Mouse (Mus musculus) urinary bladder, postnatal 25 days (tissue): Measurements from ENCODE around the gene Ifna13.

ENCODE experiments used
- DNase-seq: peaks from one replicate; pipeline ENCODE4 v3.0.0; 2022; ENCODE audit warnings: low spot score

The Ifna13 gene

DNA sequence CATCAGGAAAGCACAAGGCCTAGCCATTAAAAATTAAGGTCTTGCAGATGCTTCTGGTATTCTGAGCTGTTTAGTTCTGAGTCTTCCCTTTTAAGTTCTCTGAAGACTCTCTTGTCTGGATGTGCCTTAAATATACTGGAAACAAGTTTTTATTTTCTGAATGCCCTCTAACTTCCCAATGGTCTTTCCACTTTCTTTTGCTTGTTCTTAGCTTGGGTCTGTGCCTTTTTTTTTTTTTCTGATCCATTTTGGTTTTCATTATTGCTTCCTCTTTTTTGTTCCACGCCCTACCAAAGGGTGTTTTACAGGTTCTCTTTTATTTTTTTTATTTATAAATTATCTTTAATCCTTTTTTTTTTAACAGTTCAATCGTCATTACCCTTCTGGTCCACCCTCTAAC is at the start of gene Ifna13:
TSS of gene Ifna13 (minus strand) at position 101 of the 400 bp plus-strand sequence.
- DNase-seq = no peak

DNA sequence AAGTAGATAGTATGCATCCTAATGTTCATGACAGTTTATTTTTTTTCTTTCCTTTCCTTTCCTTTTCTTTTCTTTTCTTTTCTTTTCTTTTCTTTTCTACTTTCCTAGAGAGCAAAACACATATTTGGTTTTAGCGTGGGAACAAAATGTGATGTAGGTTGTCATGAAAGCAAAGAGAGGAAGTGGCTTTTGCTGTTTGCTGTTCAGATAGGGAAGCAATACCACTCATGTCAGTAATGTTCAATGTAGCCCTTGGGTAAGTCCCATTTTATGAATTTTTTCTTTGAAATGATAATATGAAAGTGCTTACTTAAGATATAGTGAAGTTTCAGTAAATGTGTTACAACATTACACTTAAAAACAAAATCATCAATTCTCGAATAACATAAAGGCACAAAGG is 49.1 kb upstream of the Ifna13 start:
- DNase-seq = no peak

DNA sequence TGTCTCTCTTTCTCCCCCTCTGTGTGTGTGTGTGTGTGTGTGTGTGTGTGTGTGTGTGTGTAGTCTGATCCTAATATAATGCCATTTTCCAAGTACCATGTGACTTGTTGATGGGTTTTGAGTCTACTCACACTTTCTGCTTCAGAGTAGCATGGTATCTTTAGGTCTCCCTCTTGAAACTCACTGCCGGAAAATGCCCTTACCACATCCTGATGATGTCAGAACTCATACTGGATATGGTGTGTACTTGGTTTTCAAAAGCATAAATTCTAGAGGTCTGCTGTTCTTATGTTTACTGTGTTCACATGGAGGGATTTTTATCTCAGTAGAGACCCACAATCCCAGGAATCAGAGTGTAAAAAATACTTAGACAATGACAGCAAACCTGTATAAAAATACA is 48.3 kb upstream of the Ifna13 start:
- DNase-seq = no peak

DNA sequence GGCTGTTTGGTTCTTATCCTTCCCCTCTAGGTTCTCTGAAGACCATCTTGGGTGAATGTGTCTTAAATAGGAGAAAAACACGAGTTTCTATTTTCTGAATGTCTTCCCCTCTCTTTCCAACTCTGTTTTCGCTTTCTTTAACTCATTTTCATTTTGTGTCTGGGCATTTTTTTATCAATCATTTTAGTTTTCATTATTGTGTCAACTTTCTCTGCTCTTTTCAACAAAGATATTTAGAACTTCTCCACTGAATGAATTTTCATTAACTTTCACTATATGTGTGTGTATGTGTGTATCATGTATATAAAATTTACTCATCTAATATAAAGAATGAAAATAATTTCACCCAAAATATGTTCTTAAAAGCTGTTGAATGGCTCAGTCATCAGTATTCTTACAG is 47.0 kb upstream of the Ifna13 start, which contains the start of gene Ifnab:
TSS of gene Ifnab (minus strand) at position 101 of the 400 bp plus-strand sequence.
- DNase-seq = no peak

DNA sequence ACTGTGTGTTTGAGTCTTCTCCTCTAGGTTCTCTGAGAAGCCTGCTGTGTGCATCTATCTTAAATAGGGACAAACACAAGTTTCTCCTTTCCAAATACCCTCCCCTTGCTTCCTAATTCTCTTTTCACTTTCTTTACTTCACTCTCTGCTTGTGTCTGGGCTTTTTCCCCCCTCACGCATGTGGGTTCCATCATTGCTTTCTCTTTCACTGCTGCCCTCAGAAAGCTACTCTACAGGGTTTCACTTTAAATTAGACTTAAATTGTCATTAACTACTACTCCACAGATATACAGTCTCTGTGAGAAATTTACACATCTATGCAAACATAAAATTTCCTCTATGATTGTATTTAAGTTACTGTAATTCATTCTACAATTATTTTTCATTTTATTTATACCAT is 39.6 kb upstream of the Ifna13 start, which contains the start of gene Ifna2:
TSS of gene Ifna2 (minus strand) at position 101 of the 400 bp plus-strand sequence.
- no peak for DNase-seq

DNA sequence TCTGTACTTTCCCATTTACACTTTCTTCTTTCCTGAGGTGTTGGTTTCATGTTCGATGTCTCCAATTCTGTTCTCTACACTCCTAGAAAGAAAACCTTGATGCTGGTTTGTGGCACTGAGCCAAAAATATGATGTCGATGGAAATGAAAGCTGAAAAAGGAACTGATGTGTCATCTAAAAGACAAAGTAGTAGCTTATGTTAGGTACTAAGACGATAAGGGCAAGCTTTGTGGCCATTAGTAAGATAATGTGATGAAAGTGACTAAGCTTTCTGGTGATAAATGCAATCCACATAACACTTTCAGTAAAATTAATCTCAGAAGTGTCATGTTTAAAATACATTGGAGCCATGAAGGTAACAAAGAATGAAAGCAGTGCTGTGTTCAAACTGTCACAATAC is 37.1 kb upstream of the Ifna13 start:
- DNase-seq = no peak

DNA sequence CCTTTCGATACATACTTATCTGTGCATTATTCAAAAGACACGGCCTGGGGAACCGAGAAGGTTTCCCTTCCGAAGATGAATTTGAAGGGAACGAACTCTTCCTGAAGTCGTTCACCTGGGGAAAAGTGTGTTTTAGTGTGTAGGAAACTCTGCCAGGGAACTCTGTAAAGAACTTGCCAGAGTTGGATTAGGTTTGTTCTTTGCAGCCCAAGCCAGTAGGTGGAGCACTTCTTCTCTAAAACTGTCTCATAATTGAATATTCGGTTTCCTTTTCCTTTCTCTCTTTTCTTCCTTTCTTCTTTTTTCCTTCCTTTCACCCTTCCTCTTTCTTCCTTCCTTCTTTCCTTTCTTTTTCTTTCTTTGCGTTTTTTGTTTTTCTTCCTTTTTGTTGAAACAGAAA is 36.1 kb upstream of the Ifna13 start:
- no peak for DNase-seq

DNA sequence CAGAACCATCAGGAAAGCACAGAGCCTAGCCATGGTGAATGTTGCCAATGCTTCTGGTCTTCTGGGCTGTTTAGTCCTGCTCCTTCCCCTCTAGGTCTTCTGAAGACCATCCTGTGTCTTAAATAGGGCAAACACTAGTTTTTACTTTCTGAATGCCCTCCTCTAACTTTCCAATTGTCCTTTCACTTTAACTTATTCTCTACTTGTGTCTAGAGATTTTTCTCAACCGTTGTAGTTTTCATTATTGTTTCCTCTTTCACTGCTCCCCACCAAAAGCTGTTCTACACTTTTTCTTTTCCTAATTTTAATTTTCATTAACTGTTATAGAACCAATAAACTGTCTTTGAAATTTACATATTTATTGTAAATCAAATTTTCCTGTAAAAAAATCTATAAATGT is 32.6 kb upstream of the Ifna13 start, which contains the start of gene Ifna16:
TSS of gene Ifna16 (minus strand) at position 101 of the 400 bp plus-strand sequence.
- DNase-seq = no peak

DNA sequence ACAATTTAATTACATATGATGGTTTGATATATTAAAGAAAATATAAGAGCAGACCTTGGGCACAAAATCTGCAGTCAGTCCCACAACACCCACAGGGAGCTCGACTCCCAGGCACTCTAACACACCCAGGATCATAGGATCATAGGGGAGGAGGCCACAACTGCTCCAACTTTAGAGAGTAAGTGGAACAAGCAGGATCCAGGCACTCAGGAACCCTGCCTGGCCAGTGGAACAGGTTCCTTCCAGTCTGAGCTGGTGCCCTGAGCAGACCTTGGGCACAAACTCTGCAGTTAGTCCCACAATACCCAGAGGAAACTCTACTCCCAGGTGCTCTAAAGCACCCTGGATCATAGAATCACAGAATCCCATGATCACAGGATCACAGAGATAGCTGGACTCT is 11.2 kb upstream of the Ifna13 start:
- no peak for DNase-seq

DNA sequence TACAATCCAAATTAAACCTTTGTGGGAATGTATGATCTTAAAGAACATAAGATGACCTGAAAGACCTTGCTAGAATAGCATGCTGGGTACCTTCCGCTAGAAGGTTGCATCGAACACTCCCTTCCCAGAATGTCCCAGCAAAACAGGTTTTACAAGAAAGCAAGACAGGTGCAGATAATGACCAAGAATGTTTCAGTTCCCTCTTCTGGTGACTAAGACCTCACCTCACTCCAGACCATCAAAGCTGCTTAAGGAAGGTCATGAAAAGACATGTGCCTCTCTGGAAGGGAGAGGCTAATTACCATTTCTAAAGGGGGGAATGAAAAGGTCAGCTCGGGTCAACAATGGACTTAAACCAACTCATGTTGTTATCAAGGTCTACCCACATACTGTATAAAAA is 9.4 kb upstream of the Ifna13 start:
- DNase-seq = no peak

DNA sequence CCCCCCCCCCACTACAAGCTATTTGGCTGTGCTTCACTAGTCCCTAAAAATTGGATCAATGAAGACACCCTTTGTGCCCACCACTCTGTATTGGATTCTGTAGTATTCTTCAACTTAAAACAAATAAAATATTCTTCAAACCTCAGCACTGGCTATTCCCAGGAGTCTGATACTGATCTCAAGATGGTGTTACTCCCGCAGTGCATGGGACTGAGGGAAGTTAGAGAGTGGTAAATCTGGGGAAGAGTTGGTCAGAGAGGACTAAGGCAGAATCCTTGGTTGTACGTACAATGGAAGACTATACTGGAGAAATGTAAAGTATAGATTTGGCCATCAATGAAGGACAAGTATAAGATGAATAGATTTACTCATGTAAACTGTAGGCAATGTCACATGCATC is 1.7 kb downstream of the Ifna13 start:
- DNase-seq = no peak

DNA sequence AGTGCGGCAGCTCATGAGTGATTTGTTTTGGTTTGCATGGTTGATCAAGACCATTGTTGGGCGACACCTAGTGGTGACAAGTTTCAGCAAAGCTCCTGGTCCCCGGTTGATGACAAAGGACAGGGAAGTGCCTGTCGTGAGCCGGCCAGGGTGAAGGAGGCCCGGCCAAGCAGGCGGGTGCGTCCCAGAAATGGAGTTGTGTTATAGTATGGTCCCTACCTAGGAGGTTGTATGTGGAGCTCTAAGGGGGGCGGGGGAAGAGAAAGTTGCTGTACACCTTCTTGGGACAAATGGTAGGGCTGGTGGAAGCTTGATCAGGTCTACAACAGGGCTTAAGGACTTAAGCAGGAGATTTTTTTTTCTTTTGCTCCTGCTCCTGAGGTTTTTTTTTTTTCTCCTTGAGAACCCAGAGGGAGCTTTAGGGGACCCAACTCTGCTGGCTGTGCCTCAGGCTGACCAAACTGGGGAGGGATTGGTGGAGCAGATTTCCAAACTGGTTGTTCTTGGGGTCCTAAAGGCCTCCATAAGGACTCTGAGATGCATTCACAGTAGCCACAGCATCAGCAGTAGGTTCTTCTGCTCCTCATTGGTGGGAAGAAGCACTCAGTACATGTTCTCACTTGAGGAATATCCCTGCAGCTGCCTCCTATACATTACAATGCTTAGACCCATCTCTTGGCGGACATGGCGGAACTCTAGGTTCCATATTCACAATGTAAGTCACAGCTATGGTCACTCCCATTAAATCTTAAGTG is 3.0 kb downstream of the Ifna13 start:
- peak; percentile 100 for DNase-seq

DNA sequence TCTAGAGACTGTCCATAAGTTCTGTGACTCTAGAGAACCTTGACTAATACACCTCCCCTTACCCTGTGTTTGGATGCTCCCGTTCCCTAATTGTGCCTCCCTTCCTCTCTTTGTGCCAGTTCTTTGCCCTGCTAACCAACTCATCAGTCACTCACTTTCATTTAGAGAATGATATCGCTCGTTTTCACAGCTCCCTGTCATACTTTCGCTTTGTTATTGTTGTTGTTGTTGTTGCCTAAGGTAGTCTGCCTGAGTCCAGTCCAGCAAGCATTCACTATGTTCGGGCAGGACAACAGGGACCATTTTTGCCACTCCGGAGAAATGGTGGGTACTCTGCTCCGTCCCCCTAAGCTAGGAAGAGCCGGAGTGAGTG is 3.6 kb downstream of the Ifna13 start:
- no peak for DNase-seq

DNA sequence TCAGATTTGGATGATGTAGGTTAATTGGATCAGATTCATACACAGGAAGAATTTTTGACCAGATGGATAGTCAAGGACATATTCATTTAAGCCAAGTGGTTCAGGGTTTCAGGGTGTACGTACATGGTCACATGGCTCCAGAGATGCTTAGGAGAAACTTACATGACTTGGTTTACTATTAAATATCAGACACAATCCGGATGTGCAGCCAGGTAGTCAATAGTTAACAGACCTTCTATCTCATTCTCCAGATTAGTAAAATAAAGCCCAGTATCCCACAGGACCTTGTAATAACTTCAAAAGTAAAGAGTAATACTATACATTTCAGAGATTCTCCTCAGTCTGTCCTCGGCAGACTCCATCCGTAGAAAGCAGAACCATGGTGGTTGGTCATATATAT is 9.9 kb downstream of the Ifna13 start, which contains the start of gene C87499:
TSS of gene C87499 (minus strand) at position 101 of the 400 bp plus-strand sequence.
- DNase-seq = no peak

DNA sequence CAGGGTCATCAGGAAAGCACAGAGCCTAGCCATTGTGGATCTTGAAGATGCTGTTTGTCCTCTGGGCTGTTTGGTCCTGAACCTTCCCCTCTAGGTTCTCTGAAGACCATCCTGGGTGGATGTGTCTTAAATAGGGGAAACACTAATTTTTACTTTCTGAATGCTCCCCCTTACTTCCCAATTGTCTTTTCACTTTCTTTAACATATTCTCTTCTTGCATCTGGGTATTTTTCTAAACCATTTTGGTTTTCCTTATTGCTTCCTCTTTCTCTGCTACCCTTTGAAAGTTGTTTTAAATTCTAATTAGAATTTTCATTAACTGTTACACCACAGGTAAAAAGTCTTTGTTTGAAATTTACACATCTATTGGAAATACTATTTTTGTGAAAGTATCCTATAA is 41.0 kb downstream of the Ifna13 start, which contains the start of gene Ifna12:
TSS of gene Ifna12 (minus strand) at position 101 of the 400 bp plus-strand sequence.
- DNase-seq = no peak
